Mouse (Mus musculus) intestine, postnatal 0 days (tissue): Measurements from ENCODE around the gene Cep131. TPM values are rescaled to one million over a fixed set of nuclear protein-coding genes. Genes with fewer than 3 reads are reported as not detected.

Source experiments
- ATAC-seq: fragments of 200-750 bp; cut with Nextera tagmentation; 2 replicates; pipeline ENCODE4 v1.8.0; 2017; ENCODE audit warnings: mild to moderate bottlenecking, moderate TSS enrichment, moderate library complexity
- H3K27ac ChIP-seq: fragments of 300-500 bp; sonication (generic); 2 replicates; pipeline ENCODE4 v1.5.1; 2014; ENCODE audit warnings: mild to moderate bottlenecking, low read depth, low read length, moderate library complexity
- H3K27me3 ChIP-seq: fragments of 300-500 bp; sonication (generic); replicated peaks from 2 replicates; pipeline ENCODE4 v1.6.1; 2014; ENCODE audit warnings: low read length, mixed read lengths; ENCODE audit not compliant: control insufficient read depth, insufficient read depth
- H3K36me3 ChIP-seq: fragments of 300-500 bp; sonication (generic); 2 replicates; pipeline ENCODE4 v1.6.1; 2014; ENCODE audit warnings: mild to moderate bottlenecking, moderate library complexity; ENCODE audit not compliant: control insufficient read depth, insufficient read depth
- H3K4me1 ChIP-seq: fragments of 300-500 bp; sonication (generic); replicated peaks from 2 replicates; pipeline ENCODE4 v1.6.1; 2014; ENCODE audit warnings: antibody characterized with exemption, low read length, mixed read lengths; ENCODE audit not compliant: control insufficient read depth, insufficient read depth
- H3K4me2 ChIP-seq: fragments of 300-500 bp; sonication (generic); replicated peaks from 2 replicates; pipeline ENCODE4 v1.6.1; 2014; ENCODE audit warnings: low read depth, mild to moderate bottlenecking, moderate library complexity
- H3K4me3 ChIP-seq: fragments of 300-500 bp; sonication (generic); 2 replicates; pipeline ENCODE4 v1.5.1; 2014; ENCODE audit warnings: low read depth, low read length
- H3K9ac ChIP-seq: fragments of 300-500 bp; sonication (generic); 2 replicates; pipeline ENCODE4 v1.6.1; 2014; ENCODE audit warnings: mild to moderate bottlenecking, low read depth, low read length
- H3K9me3 ChIP-seq: fragments of 300-500 bp; sonication (generic); 2 replicates; pipeline ENCODE4 v1.6.1; 2016; ENCODE audit warnings: mixed run types; ENCODE audit not compliant: control insufficient read depth
- CTCF ChIP-seq: sonication (generic); IDR thresholded peaks from 2 replicates; pipeline ENCODE4 v1.5.1; 2016; ENCODE audit warnings: low read depth, mild to moderate bottlenecking, control low read depth, antibody characterized with exemption, moderate library complexity
- WGBS: fragments of 180-500 bp; shearing (Covaris S2); extraction: QIAGEN DNeasy Blood & Tissue Kit; methylation state at CpG from one replicate; pipeline ENCODE4 v1.1.7; 2014; 5-methylcytosine and 5-hydroxymethylcytosine counted together
- microRNA counts: library from miRNA; unstranded; fragments of <30 nt; microRNA quantifications from one replicate; lab custom pipeline; 2016
- microRNA-seq: library from miRNA; unstranded; fragments of <30 nt; microRNA quantifications from one replicate; pipeline ENCODE4, GENCODE M21; 2016
- polyA plus RNA-seq: library from polyadenylated mRNA; unstranded; fragments of >200 nt; fragmentation: Nextera tagmentation; extraction: Ambion mirVana; gene quantifications from 2 replicates; pipeline ENCODE4 v1.2.1, GENCODE M21; 2015

Gene Cep131
- polyA plus RNA-seq, 1 experiment from 2014 or later: 4.8 TPM

DNA sequence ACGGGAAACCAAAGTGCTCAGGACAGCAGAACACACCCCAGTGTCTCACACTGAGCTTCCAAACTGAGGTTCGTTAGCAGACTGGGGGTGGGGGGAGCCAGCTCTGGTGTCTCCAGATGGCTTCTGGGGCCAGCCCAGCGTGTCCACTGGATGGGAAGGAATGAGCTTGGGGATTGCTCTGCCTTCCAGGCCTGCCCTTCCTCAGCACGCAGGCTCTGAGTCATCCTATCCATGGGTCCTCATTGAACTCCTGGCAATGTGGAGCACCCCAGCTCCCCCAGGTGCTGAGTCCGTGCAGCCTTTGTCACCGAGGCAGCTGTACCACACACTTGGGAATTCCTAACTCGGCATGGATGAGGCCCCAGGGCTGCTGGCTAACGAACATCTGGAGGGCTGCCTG, 64.4 kb downstream of the Cep131 start:
- H3K36me3 ChIP-seq: no peaks in the 10 kb centered on the region
- H3K27me3 ChIP-seq: no peaks in the 10 kb centered on the region
- ATAC-seq: no peak
- no peak overlapping the region for H3K4me2 ChIP-seq
- 75% methylated on average over 8 of the region's 8 CpGs for WGBS
- H3K9me3 ChIP-seq: no peaks in the 10 kb centered on the region
- no peak for TF ChIP-seq CTCF
- H3K9ac ChIP-seq: no peak overlapping the region
- no peak overlapping the region for H3K4me3 ChIP-seq
- H3K4me1 ChIP-seq: no peaks in the 10 kb centered on the region
- no peak overlapping the region for H3K27ac ChIP-seq

DNA sequence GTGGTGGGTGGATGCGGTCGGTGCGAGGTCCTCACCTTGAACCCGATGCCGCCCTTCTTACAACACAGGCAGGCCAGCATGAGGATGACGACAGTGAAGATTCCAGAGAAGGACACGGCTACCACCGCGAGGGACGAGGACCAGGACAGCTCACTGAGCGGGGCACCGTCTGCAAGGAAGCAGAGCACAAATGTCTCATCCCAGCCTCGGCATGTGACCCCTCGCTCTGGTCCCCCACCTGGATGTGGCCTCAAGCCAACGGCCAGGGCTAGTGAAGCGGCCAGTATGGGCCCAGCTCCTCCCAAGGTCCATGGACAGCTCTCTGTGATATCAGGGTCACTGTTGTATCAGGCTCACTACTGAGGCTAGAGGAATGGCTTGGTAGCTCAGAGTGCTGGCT, 65.3 kb downstream of the Cep131 start:
- no peak overlapping the region for H3K27ac ChIP-seq
- no peak for ATAC-seq
- WGBS: 91% methylated on average over 16 of the region's 16 CpGs

DNA sequence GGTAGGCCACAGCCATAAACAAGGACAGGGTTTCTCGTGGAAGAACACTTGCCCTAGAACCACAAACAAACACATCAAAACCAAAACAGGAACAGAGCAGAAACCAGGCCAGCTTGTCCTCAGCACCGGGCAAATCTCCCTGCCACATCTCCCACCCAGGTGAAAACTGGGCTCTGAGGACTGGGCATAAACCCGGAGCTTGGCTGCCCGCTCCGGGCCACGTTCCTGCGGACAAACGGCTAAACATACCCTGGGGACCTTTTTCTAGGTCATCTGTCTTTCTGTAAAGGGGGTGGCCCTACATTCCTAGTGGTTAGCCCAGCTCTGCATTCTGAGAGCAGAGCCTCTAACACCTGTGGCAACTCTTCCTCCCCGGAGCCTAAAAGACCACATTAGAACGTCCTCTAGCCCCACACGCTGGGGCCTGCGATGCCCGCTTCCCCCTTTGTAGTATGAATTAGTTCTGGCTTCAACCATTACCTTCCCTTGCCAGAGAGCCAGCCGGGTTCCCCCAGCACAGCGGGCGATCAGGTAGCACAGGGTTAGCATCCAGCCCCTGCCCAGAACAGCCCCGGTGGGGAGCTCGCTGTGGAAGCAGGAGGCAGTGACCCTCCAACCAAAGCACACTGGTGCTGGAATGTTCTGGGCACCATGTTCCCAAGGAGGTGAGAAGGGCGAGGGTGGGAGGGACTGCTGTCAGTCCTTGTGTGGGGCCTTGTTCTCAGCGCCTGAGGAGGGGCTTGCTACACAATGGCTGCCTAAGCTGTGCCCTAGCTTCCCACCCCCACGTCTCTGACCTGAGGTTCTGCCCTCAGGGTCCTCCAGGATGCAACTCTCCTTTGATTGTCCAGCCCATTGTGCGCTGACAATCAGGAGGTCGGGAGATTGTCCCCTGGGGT, 66.8 kb downstream of the Cep131 start:
- no peak overlapping the region for H3K9ac ChIP-seq
- no peaks in the 10 kb centered on the region for H3K4me1 ChIP-seq
- no peaks in the 10 kb centered on the region for H3K36me3 ChIP-seq
- ATAC-seq: no peak
- no peak for TF ChIP-seq CTCF
- no peak overlapping the region for H3K4me2 ChIP-seq
- 76% methylated on average over 23 of the region's 23 CpGs for WGBS
- no peaks in the 10 kb centered on the region for H3K9me3 ChIP-seq
- no peaks in the 10 kb centered on the region for H3K27me3 ChIP-seq
- no peak overlapping the region for H3K4me3 ChIP-seq
- no peak overlapping the region for H3K27ac ChIP-seq

More for the DNA sequence above, 65.3 kb downstream of the Cep131 start:
- Histone ChIP-seq H3K4me3 (no peak overlapping the region), H3K36me3 (no peaks in the 10 kb centered on the region), H3K4me2 (no peak overlapping the region), H3K27me3 (no peaks in the 10 kb centered on the region), H3K9ac (no peak overlapping the region), H3K9me3 (no peaks in the 10 kb centered on the region), H3K4me1 (no peaks in the 10 kb centered on the region)
- TF ChIP-seq CTCF: no peak

DNA sequence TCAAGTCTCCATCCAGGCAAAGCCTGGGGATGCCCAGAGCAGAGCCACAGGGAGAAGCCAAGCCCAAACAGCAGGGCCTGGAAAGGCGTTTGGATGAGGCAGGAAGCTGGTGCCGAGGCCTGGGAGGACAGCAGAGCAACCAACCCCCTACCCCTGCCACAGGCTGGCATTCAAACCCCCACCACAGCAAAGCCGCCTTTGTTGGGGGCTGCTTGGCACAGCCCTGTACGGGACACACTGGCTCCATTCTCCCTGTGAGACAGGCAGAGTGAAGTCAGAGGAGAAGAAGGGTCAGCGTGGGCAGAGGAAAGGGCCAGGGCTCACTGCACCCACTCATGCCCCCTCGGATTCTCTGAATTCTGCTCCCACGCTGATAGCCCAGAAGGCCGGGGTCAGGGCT, 69.6 kb downstream of the Cep131 start:
- Histone ChIP-seq H3K36me3 (no peaks in the 10 kb centered on the region), H3K9ac (no peak overlapping the region), H3K27ac (no peak overlapping the region), H3K27me3 (peaks cover 6% of the 10 kb centered on the region; the same call in 1 of the 2 replicates), H3K4me3 (no peak overlapping the region), H3K4me1 (no peaks in the 10 kb centered on the region), H3K9me3 (no peaks in the 10 kb centered on the region), H3K4me2 (no peak overlapping the region)
- no peak for ATAC-seq
- WGBS: 83% methylated on average over 8 of the region's 8 CpGs
- no peak for TF ChIP-seq CTCF

DNA sequence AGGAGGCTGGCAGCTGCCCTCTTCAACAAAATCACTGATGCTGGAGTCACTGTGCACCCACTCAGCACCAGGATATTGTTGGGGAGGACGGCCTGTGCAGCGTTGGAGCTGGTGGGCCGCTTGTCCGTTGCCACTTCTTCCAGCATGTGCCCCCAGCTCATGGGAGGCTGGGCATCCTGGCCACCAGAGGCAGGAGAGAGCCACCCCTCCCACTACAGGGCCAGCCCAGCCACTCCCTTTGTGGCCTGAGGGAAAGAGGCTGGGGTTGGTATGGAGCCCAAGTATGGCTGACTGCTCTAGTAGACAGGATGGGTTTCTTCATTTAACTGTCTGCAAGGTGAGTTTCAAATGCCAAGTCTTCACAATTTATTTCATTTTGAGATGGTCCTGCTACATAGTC, 71.9 kb downstream of the Cep131 start:
- Histone ChIP-seq H3K4me2 (no peak overlapping the region), H3K27me3 (peaks cover 10% of the 10 kb centered on the region; the same call in 1 of the 2 replicates), H3K9me3 (no peaks in the 10 kb centered on the region), H3K27ac (no peak overlapping the region), H3K4me3 (no peak overlapping the region), H3K4me1 (no peaks in the 10 kb centered on the region), H3K36me3 (no peaks in the 10 kb centered on the region), H3K9ac (no peak overlapping the region)
- peak; percentile 47 for TF ChIP-seq CTCF
- ATAC-seq: no peak
- 97% methylated on average over 4 of the region's 4 CpGs for WGBS

MicroRNA genes within 50 kb of the gene (microRNA counts, 519-probe panel; counts per million panel counts)
- 3,450 counts per million, percentile 42 among the panel's probes with 10 or more counts for microRNA mmu-miR-338-3p (lab: Ali Mortazavi, UCI)
- not detected for microRNA mmu-miR-338-5p (lab: Ali Mortazavi, UCI)

Small RNA genes lying within 50 kb of the gene (microRNA-seq; reads per million reads assigned to microRNA genes)
- gene Gm25948: not detected
- gene Mir3065: not detected
- gene Mir338: not detected

Other genes with a start within 250 kb of the Cep131 start
- 121 and 123 TPM in 2 replicates for gene Chmp6, start 173.4 kb downstream of the Cep131 start, polyA plus RNA-seq
- 4.2 and 4.3 TPM in 2 replicates for gene Baiap2, start 144.1 kb downstream of the Cep131 start, polyA plus RNA-seq
- gene Aatk, start 39.7 kb downstream of the Cep131 start, polyA plus RNA-seq: 1.6 and 1.7 TPM in 2 replicates
- 13.5 and 15.1 TPM in 2 replicates for gene Tepsin, start 11.9 kb upstream of the Cep131 start, polyA plus RNA-seq
- gene Ndufaf8, start 12.1 kb upstream of the Cep131 start, polyA plus RNA-seq: 153 TPM in 2 replicates
- gene Slc38a10, start 64.5 kb upstream of the Cep131 start, polyA plus RNA-seq: 56.4 and 57.3 TPM in 2 replicates
- 3.1 and 4.2 TPM in 2 replicates for gene Bahcc1, start 146.1 kb upstream of the Cep131 start, polyA plus RNA-seq